Mouse (Mus musculus) c-Kit-negative CD71-positive TER-119-positive erythroid progenitor cells, embryonic 14.5 days (primary cell): Measurements from ENCODE around the gene Nat9.

ENCODE experiments used
- DNase-seq: peaks from one replicate; pipeline ENCODE4 v3.0.0-alpha.2; 2013; ENCODE audit warnings: low read depth, low spot score

Nat9 gene

GRCm38 (mm10) chr11:115187693-115188092 lies at the start of gene Nat9:
TSS of gene Nat9 (minus strand) at chr11:115187859.
- DNase-seq: no peak

- no peak for DNase-seq
Measured at GRCm38 (mm10) chr11:115236570-115236969, 48.9 kb upstream of the Nat9 start.

- DNase-seq: no peak
Measured at GRCm38 (mm10) chr11:115234320-115235044, 46.8 kb upstream of the Nat9 start.

- no peak for DNase-seq
Measured at GRCm38 (mm10) chr11:115233526-115234290, 46.0 kb upstream of the Nat9 start.

- DNase-seq: no peak
Measured at GRCm38 (mm10) chr11:115232889-115233288, 45.2 kb upstream of the Nat9 start.

- DNase-seq: no peak
Measured at GRCm38 (mm10) chr11:115231924-115232323, 44.3 kb upstream of the Nat9 start.

- DNase-seq: no peak
Measured at GRCm38 (mm10) chr11:115231168-115231915, 43.7 kb upstream of the Nat9 start.

GRCm38 (mm10) chr11:115229021-115229930 lies 41.6 kb upstream of the Nat9 start:
- DNase-seq: no peak

- no peak for DNase-seq
Measured at GRCm38 (mm10) chr11:115228430-115228829, 40.8 kb upstream of the Nat9 start.

GRCm38 (mm10) chr11:115227640-115228039 lies 40.0 kb upstream of the Nat9 start:
- no peak for DNase-seq

- no peak for DNase-seq
Measured at GRCm38 (mm10) chr11:115226811-115227491, 39.3 kb upstream of the Nat9 start.

- DNase-seq: no peak
Measured at GRCm38 (mm10) chr11:115225301-115225700, 37.6 kb upstream of the Nat9 start.

GRCm38 (mm10) chr11:115224889-115225288 lies 37.2 kb upstream of the Nat9 start:
- no peak for DNase-seq

GRCm38 (mm10) chr11:115223877-115224276 lies 36.2 kb upstream of the Nat9 start:
- no peak for DNase-seq

- DNase-seq: no peak
Measured at GRCm38 (mm10) chr11:115223451-115223850, 35.8 kb upstream of the Nat9 start.

GRCm38 (mm10) chr11:115222570-115222969 lies 34.9 kb upstream of the Nat9 start:
- DNase-seq: no peak

GRCm38 (mm10) chr11:115222077-115222476 lies 34.4 kb upstream of the Nat9 start:
- DNase-seq: no peak

GRCm38 (mm10) chr11:115219685-115220084 lies 32.0 kb upstream of the Nat9 start:
- DNase-seq: no peak

- no peak for DNase-seq
Measured at GRCm38 (mm10) chr11:115219263-115219662, 31.6 kb upstream of the Nat9 start.
